Mouse (Mus musculus): ENCODE measurements around the gene Exoc6b. TPM values are rescaled to one million over a fixed set of nuclear protein-coding genes. Genes with fewer than 3 reads are reported as not detected.

Exoc6b gene
- polyA plus RNA-seq, 1 experiment from 2014 or later, result 18.8 TPM

DNA sequence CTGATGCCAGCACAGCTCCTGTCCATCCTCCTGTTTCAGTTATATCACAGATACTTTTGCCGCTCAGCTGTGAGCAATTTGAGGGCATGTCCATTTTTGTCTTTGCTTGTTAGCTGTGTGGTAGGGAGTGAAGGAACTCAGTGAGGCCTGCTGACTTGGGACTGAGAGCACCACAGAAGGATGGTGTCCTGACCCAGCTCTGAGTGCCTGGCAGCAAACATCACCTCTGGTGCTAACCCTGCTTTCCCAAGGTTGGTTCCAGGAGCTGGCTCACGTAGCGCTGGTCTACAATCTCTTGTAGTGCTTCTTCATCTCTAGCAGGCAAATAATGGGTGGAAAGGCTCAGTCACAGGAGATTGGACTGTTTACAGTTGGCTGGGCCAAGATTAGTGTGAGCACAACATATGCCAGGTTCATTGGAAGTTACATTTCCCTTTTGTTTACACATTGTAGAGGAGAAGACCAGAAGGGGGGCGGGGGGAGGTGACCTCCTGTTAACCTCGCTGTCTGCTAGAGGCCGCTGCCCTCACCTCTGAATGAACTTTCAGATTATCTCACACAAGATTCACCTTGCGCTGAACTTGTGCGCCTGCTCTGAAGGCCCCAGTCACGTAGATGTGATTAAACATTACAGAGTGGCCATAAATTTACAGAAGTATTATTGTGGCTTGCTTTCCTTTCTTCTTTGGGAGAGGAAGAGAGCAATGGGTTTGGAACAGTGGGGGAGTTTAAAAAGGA is 428.8 kb downstream of the Exoc6b start:
- H3K27me3 ChIP-seq (replicated peaks; ENCODE audit: control insufficient read depth, insufficient read depth, low read length), result no peaks in the 10 kb centered on the region
- peak overlapping the region; percentile 71 for H3K27ac ChIP-seq (ENCODE audit: low read length)
- no peaks in the 10 kb centered on the region for H3K9me3 ChIP-seq (ENCODE audit: control insufficient read depth, low read length)
- ATAC-seq, result peak; percentile 96
- peak overlapping the region; percentile 19; the same call in 1 of the 2 replicates for H3K4me2 ChIP-seq (ENCODE audit: low read depth, low read length)
- no peaks in the 10 kb centered on the region for H3K36me3 ChIP-seq (ENCODE audit: control insufficient read depth, insufficient read depth, low read length)
- peaks cover 17% of the 10 kb centered on the region for H3K4me1 ChIP-seq (ENCODE audit: control insufficient read depth, insufficient read depth, low read length)
- H3K9ac ChIP-seq (ENCODE audit: low read depth, low read length), result no peak overlapping the region
- 21% methylated on average over 9 of the region's 9 CpGs for WGBS
- no peak overlapping the region for H3K4me3 ChIP-seq (ENCODE audit: low read length)

DNA sequence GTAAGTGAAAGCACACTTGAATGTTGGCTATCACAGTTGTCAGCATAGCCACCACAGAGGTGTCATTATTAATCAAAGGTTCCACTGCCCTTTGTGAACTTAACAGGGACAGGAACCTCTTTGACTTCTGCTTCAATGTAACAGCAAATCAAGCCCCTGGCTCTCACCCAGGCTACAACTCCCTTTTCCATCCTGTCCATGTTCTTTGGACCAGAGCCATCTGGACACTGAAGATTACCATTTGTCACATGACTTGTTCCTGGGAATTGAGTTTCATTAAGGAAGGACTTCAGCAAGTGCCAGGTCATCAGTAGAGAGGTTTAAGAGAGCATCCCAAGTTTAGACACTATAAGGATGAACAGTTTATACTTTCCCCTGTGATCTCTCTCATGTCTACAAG is 431.1 kb downstream of the Exoc6b start:
- Histone ChIP-seq H3K4me2 (ENCODE audit: low read depth, low read length) (no peak overlapping the region), H3K9ac (ENCODE audit: low read depth, low read length) (no peak overlapping the region), H3K27ac (ENCODE audit: low read length) (no peak overlapping the region), H3K4me1 (ENCODE audit: control insufficient read depth, insufficient read depth, low read length) (peaks cover 17% of the 10 kb centered on the region), H3K9me3 (ENCODE audit: control insufficient read depth, low read length) (no peaks in the 10 kb centered on the region), H3K36me3 (ENCODE audit: control insufficient read depth, insufficient read depth, low read length) (no peaks in the 10 kb centered on the region), H3K27me3 (replicated peaks; ENCODE audit: control insufficient read depth, insufficient read depth, low read length) (no peaks in the 10 kb centered on the region), H3K4me3 (ENCODE audit: low read length) (no peak overlapping the region)
- no peak for ATAC-seq

DNA sequence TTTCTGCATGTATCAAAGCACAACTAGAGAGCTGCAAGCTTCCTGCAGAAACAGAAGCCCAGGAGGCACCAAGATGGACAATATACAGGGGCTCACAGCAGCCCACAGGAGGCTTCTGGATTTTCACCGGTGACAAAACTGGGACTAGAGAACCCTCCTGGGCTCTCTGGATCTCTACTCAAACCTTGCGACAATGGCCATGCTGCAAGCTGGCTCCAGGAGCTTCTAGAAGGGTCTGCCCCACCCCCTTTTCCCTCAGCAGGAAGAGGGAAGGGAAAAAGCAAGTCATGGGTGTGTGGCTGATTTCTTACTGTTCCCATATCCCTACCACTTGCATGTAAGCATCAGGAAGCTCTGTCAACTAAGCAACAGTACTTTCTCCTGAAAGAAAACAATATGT is 437.7 kb downstream of the Exoc6b start:
- no peaks in the 10 kb centered on the region for H3K9me3 ChIP-seq (ENCODE audit: control insufficient read depth, low read length)
- ATAC-seq, result no peak
- no peak overlapping the region for H3K4me3 ChIP-seq (ENCODE audit: low read length)
- no peak overlapping the region for H3K4me2 ChIP-seq (ENCODE audit: low read depth, low read length)
- H3K4me1 ChIP-seq (ENCODE audit: control insufficient read depth, insufficient read depth, low read length), result no peaks in the 10 kb centered on the region
- H3K9ac ChIP-seq (ENCODE audit: low read depth, low read length), result no peak overlapping the region
- 92% methylated on average over 2 of the region's 2 CpGs for WGBS
- no peak overlapping the region for H3K27ac ChIP-seq (ENCODE audit: low read length)
- no peaks in the 10 kb centered on the region for H3K36me3 ChIP-seq (ENCODE audit: control insufficient read depth, insufficient read depth, low read length)
- H3K27me3 ChIP-seq (replicated peaks; ENCODE audit: control insufficient read depth, insufficient read depth, low read length), result no peaks in the 10 kb centered on the region

DNA sequence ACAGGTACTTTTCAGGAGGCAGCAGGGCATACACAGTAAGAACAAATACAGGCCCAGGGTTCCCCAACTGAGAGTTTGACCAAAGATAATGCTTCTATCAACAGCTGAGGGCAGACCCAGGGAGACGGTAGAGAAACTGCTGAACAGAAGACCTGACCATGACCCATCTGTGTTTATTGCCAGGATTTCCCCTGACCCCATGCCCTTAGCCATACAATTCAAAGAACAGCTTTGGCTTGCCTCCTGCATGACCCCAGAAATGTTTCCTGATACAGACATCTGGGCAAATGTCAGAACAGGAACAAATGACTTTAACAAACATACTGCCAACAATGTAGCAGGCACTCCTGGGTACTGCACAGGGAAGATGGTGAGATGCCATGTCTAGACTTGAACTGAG is 439.0 kb downstream of the Exoc6b start:
- 19% methylated on average over 1 of the region's 1 CpGs for WGBS
- H3K36me3 ChIP-seq (ENCODE audit: control insufficient read depth, insufficient read depth, low read length), result no peaks in the 10 kb centered on the region
- H3K4me2 ChIP-seq (ENCODE audit: low read depth, low read length), result no peak overlapping the region
- no peaks in the 10 kb centered on the region for H3K4me1 ChIP-seq (ENCODE audit: control insufficient read depth, insufficient read depth, low read length)
- no peak overlapping the region for H3K4me3 ChIP-seq (ENCODE audit: low read length)
- no peak overlapping the region for H3K27ac ChIP-seq (ENCODE audit: low read length)
- H3K9me3 ChIP-seq (ENCODE audit: control insufficient read depth, low read length), result no peaks in the 10 kb centered on the region
- no peak overlapping the region for H3K9ac ChIP-seq (ENCODE audit: low read depth, low read length)
- H3K27me3 ChIP-seq (replicated peaks; ENCODE audit: control insufficient read depth, insufficient read depth, low read length), result no peaks in the 10 kb centered on the region
- no peak for ATAC-seq

DNA sequence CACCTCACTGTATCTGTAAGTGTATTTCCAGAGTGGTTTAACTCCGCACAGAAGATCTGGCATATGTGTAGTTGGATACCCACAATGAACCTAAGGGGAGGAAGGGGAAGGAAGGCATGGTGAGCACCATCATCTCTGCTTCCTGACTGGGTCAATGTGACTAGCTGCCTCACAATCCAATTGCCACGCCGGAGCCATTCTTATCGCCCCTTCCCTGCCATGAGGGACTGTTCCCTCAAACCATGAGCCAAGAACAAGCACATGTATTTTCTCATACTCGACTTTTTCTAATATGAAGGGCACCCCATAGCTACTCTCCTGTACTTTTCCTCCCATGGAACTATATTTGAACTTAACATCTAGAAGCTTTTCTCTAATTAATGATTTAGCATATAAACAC is 440.5 kb downstream of the Exoc6b start:
- no peak overlapping the region for H3K27ac ChIP-seq (ENCODE audit: low read length)
- H3K36me3 ChIP-seq (ENCODE audit: control insufficient read depth, insufficient read depth, low read length), result no peaks in the 10 kb centered on the region
- no peaks in the 10 kb centered on the region for H3K4me1 ChIP-seq (ENCODE audit: control insufficient read depth, insufficient read depth, low read length)
- WGBS, result 93% methylated on average over 5 of the region's 5 CpGs
- no peaks in the 10 kb centered on the region for H3K27me3 ChIP-seq (replicated peaks; ENCODE audit: control insufficient read depth, insufficient read depth, low read length)
- ATAC-seq, result no peak
- H3K4me2 ChIP-seq (ENCODE audit: low read depth, low read length), result no peak overlapping the region
- H3K9ac ChIP-seq (ENCODE audit: low read depth, low read length), result no peak overlapping the region
- H3K4me3 ChIP-seq (ENCODE audit: low read length), result no peak overlapping the region
- H3K9me3 ChIP-seq (ENCODE audit: control insufficient read depth, low read length), result no peaks in the 10 kb centered on the region

DNA sequence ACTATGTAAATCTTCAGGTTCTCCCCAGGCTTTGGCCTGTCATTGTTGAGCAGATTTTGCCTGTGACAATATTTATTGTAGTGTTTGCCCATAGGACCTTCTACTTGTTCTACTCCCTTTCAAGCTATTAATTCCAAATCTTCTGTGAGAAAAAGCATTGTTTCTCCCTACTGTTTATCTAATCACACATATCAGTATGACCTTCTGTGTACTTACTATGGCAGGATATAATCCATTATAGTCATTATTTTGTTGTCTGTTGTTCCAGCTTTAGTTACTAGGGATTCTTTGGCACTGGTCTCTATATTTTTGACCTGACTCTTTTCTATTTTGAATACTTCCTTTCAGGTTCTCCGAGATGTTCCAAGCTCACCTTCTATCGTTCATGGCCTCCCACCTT is 442.9 kb downstream of the Exoc6b start:
- H3K27me3 ChIP-seq (replicated peaks; ENCODE audit: control insufficient read depth, insufficient read depth, low read length), result no peaks in the 10 kb centered on the region
- no peaks in the 10 kb centered on the region for H3K36me3 ChIP-seq (ENCODE audit: control insufficient read depth, insufficient read depth, low read length)
- no peak for ATAC-seq
- no peak overlapping the region for H3K4me2 ChIP-seq (ENCODE audit: low read depth, low read length)
- no peaks in the 10 kb centered on the region for H3K4me1 ChIP-seq (ENCODE audit: control insufficient read depth, insufficient read depth, low read length)
- WGBS, result 89% methylated on average over 2 of the region's 2 CpGs
- no peak overlapping the region for H3K27ac ChIP-seq (ENCODE audit: low read length)
- H3K9ac ChIP-seq (ENCODE audit: low read depth, low read length), result no peak overlapping the region
- no peak overlapping the region for H3K4me3 ChIP-seq (ENCODE audit: low read length)
- H3K9me3 ChIP-seq (ENCODE audit: control insufficient read depth, low read length), result no peaks in the 10 kb centered on the region

DNA sequence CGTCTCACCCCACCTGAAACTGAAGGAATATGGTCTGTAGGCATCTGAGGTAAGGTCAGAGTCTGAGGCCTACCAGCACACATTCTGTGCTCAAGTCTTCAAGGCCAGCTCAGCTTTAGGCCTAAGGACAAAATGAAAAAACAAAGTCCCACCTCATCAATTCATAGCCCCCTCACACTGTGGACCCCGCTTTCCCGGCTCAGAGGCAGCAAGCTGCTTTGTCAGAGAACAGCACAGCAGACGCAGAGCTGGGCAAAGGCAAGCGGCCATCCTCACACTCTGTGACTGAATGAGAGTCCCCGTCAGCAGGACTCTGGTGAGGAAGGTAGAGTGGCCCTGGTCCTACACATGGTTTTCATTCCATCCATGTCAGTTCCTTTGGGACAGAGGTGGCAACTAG is 450.1 kb downstream of the Exoc6b start:
- Histone ChIP-seq H3K4me2 (ENCODE audit: low read depth, low read length) (no peak overlapping the region), H3K27me3 (replicated peaks; ENCODE audit: control insufficient read depth, insufficient read depth, low read length) (no peaks in the 10 kb centered on the region), H3K4me1 (ENCODE audit: control insufficient read depth, insufficient read depth, low read length) (no peaks in the 10 kb centered on the region), H3K27ac (ENCODE audit: low read length) (no peak overlapping the region), H3K9ac (ENCODE audit: low read depth, low read length) (no peak overlapping the region), H3K36me3 (ENCODE audit: control insufficient read depth, insufficient read depth, low read length) (no peaks in the 10 kb centered on the region), H3K9me3 (ENCODE audit: control insufficient read depth, low read length) (no peaks in the 10 kb centered on the region), H3K4me3 (ENCODE audit: low read length) (no peak overlapping the region)
- no peak for ATAC-seq
- WGBS, result 95% methylated on average over 6 of the region's 6 CpGs

DNA sequence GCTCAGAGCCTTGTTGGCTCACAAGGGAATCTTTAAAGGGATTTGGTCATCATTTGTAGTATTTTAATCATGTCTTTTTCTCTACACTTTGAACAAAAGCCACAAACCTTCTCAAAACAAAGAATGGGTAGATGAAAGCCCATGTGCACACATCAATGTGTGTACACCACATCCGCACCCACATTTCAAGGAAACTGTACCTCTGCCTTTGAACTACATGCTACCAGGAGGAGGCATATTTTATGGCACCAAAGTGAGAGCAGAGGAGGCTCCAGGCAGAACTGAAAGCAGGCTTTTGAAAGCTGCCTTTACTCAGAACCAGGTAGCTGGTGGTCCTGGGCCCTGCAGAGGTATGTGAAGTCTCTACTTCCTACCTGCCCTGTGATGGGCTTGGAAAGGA is 452.3 kb downstream of the Exoc6b start:
- Histone ChIP-seq H3K9ac (ENCODE audit: low read depth, low read length) (no peak overlapping the region), H3K4me1 (ENCODE audit: control insufficient read depth, insufficient read depth, low read length) (no peaks in the 10 kb centered on the region), H3K36me3 (ENCODE audit: control insufficient read depth, insufficient read depth, low read length) (no peaks in the 10 kb centered on the region), H3K9me3 (ENCODE audit: control insufficient read depth, low read length) (no peaks in the 10 kb centered on the region), H3K4me3 (ENCODE audit: low read length) (no peak overlapping the region), H3K4me2 (ENCODE audit: low read depth, low read length) (no peak overlapping the region), H3K27me3 (replicated peaks; ENCODE audit: control insufficient read depth, insufficient read depth, low read length) (no peaks in the 10 kb centered on the region), H3K27ac (ENCODE audit: low read length) (no peak overlapping the region)
- no peak for ATAC-seq
- WGBS, result 98% methylated on average over 1 of the region's 1 CpGs

DNA sequence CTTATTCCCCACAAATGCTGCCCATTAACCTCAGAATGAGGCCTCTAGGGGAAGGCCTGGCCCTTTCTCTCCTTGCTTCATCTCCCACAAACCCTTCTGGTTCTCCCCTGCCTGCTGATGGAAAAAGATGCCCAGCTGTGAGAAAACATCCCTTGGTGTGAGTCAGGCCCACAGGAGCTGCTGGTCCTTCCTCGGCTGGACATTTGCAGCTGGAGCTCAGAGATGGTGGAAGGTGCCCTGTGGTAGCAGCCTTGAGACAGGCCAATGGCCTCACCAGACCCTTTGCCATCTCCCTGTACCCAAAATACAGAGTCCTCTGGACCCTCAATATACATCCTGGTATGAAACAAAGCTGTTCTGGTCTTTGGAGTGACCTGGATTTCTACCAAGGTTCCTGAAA is 452.7 kb downstream of the Exoc6b start:
- no peaks in the 10 kb centered on the region for H3K36me3 ChIP-seq (ENCODE audit: control insufficient read depth, insufficient read depth, low read length)
- H3K4me2 ChIP-seq (ENCODE audit: low read depth, low read length), result no peak overlapping the region
- H3K9me3 ChIP-seq (ENCODE audit: control insufficient read depth, low read length), result no peaks in the 10 kb centered on the region
- no peak for ATAC-seq
- WGBS, result 86% methylated on average over 1 of the region's 1 CpGs
- H3K9ac ChIP-seq (ENCODE audit: low read depth, low read length), result no peak overlapping the region
- no peak overlapping the region for H3K27ac ChIP-seq (ENCODE audit: low read length)
- H3K4me3 ChIP-seq (ENCODE audit: low read length), result no peak overlapping the region
- no peaks in the 10 kb centered on the region for H3K4me1 ChIP-seq (ENCODE audit: control insufficient read depth, insufficient read depth, low read length)
- H3K27me3 ChIP-seq (replicated peaks; ENCODE audit: control insufficient read depth, insufficient read depth, low read length), result no peaks in the 10 kb centered on the region

DNA sequence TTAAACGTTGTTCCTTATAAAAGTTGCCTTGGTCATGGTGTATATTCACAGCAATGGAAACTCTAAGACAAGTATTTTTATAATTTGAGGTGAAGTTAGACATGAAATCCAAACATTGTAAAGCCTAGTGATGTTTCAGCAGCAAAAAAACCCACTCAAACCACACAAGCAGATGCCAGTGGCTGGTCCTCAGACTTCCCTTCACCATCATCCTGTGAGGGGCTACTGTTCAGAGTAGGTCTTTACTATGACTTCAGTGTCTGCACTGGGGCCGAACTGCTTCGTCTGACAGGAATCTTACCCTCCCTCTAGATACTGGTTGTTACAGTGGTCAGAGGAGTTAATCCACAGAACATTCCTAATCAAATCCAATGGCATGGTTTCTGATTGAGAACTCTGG is 455.8 kb downstream of the Exoc6b start:
- WGBS, result 90% methylated on average over 3 of the region's 3 CpGs
- H3K4me2 ChIP-seq (ENCODE audit: low read depth, low read length), result no peak overlapping the region
- no peaks in the 10 kb centered on the region for H3K4me1 ChIP-seq (ENCODE audit: control insufficient read depth, insufficient read depth, low read length)
- H3K4me3 ChIP-seq (ENCODE audit: low read length), result no peak overlapping the region
- H3K27me3 ChIP-seq (replicated peaks; ENCODE audit: control insufficient read depth, insufficient read depth, low read length), result no peaks in the 10 kb centered on the region
- H3K36me3 ChIP-seq (ENCODE audit: control insufficient read depth, insufficient read depth, low read length), result no peaks in the 10 kb centered on the region
- H3K9me3 ChIP-seq (ENCODE audit: control insufficient read depth, low read length), result no peaks in the 10 kb centered on the region
- H3K27ac ChIP-seq (ENCODE audit: low read length), result no peak overlapping the region
- no peak for ATAC-seq
- no peak overlapping the region for H3K9ac ChIP-seq (ENCODE audit: low read depth, low read length)
